Mouse (Mus musculus): ENCODE results near the gene Lmnb2.
A peak's percentile ranks its signal among the peaks of the same experiment; 100 is the strongest.

Lmnb2 gene

DNA sequence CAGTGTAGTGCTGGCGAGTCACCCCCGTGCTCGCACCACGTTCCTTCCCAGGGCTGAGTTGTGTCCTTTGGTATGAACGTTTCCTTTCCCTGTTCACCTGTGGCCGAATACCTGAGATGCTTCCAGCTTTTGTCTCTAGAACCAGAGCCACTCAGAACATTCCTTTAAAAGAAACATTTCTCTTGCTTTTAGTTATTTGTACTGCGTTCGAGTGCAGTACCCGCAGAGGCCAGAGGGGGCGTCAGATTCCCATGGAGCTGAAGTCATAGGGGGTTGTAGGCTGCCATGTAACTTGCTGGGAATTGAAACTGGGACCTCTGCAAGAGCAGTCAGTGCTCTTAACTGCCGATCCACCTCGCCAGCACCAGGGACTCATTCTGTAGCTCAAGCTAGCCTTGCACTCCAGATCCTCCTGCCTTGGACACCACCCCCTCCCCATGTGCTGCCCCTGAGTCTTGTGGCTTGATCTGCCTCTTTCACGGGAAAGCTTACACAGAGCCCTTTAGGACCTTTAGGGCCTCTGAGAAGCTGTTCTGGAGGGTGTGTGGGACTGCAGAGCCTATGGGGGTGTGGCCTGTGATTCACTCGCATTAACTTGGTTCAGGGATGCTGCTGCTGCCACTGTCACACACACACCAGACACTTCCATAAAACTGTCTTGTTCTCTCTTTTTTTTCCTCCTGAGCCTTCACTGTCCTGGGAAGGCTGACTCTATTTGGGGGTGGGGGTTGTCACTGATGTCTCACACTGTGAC is 28.8 kb upstream of the Lmnb2 start:
- no peak for DNase-seq

DNA sequence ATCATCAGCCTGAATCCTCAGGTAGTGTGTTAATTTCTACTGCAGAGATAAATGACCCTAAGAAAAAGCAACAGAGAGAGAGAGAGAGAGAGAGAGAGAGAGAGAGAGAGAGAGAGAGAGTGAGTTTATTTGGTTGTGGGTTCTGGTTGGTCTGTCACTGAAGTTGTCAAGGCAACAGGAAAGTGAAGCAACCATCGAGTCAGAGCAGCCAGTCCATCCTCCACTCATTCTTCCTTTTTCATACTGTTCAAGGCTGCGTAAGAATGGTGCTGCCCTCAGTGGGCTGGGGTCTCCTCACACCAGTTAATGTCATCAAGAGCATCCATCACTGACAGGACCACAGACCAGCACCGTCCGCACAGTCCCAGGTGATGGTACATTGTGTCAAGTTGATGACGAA is 26.2 kb upstream of the Lmnb2 start:
- DNase-seq, result no peak

DNA sequence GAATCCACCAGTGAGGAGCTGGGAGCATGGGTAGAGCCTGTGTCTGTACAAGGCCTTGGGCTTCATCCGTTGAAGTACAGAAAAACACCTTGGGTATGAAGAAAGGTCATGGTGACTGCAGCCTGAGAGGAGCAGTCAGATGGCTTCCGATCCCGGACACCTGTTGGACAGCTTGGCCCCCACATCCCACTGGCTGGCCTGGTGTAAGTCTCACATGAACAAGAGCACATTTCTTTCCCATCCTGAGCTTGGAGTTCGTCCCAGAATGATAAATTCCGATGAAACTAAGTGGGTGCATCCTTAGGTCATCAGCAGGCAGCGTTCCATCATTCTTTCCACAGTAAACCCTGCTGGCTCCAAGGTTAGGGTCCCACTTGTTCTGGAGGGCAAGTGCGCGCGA is 25.7 kb upstream of the Lmnb2 start:
- DNase-seq, result no peak

DNA sequence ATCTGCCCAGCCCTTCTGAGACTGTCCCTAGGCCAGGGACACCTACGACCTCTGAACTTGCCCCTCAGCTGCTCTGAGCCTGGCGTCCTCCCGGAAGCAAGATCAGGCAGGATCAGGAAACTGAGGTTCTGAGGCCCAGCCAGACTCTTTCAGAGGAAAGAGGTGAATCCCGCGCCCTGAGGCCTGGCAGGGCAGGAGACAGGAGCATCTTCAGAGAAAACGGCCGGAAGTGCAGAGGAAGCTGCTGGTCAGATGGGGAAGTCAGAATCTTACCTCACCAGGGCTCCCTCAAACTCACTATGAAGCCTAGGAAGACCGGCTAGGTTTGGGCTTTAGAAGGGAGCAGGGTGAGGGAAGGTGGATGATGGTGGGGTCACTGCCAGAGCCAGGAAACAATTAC is 24.9 kb upstream of the Lmnb2 start:
- no peak for DNase-seq

DNA sequence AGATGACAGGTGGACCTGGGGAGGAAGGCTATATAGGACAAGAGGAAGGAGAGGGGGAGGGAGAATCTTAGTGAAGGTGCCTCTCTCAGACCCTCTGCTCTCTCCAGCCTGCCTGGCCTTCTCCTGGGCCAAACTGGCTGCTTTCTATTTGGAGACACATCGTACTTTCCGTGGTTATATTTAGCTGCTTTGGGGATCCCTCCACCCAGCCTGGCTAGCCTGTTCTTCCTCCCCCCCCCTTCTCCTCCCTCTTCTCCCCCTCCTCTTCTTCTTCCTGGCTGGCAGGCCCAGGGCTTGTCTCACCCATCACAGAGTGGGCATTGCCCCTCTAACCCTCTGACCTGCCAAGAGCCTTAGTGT is 22.9 kb upstream of the Lmnb2 start:
- no peak for DNase-seq

DNA sequence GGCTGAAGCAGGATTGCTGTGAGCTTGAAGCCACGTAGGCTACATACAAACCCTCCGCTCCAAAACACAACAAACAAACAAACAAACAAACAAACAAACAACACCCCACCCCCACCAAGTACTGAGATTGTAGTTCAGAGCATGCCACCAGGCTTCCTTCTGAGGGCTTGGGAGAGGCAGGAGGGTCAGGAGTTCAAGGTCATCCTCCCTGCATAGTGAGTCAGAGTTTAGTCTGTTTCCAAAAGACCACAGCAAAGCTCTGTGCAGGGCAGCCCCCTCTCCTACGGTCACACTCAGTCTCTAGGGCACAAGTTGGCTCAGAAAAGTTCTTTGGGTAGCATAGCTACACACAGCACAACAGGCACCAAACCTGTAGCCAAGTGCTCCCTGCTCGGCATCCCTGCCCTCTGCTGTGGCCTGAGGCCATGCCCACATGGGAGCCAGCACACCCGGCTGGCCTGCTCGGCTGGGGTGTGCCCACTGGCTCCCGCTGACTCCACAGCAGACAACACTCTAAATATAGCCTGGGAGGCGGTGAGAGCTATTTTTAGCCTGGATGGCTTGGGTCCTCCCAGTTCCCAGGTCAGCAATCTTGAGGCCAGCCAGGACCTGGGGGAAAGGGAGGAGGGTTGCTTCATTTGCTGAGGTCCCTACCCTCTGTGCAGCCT is 22.4 kb upstream of the Lmnb2 start:
- no peak for DNase-seq

DNA sequence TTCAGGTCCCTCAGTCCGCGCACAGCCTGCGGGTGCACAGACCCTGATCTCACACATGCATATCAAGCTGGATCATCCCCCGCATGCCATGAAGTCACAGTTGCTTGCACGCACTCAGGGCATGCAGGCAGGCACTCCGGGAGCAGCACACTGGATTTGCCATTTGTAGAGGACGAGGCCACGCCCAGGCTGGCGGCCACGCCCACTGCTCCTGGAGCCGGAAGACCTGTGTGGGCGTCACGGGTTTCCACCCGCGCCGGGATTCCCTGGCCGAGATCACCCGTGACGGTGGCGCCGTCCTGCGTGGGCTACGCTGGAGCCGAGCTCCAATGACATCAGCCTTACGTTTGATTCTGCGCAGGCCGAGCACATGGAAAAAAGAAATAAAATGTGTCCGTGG is 21.6 kb upstream of the Lmnb2 start:
- peak; percentile 83 to 85 for DNase-seq

DNA sequence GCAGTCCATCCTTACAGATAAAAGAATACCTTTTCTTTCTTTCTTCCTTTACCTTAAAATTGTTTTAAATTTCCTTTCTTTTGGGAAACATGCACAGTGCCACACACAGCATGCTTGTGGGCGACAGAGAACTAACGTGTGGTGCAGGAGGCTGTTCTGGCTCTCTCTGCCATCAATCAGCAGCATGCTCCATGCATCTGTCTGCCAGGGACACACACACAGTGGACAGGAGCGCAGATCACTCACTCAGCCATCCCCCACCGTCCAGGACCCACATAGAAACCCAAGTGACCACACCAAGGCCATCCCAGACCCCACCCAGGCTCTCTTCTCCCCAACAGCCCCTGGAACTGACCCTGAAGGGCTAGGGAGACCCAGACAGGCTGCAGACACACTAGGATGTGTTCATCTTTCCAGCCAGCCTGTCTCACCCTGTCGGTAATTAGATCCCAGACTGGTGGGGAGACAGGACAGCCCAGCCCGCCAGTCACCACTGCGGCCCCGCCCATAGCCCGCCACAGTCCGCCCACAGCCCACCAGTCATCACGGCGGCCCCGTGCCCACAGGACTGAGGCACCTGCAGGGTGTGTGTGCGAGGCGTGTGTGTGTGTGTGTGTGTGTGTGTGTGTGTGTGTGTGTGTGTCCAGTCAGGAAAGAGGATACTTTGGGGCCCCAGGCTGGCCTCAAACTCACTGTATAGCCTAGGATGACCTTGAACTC is 20.9 kb upstream of the Lmnb2 start:
- DNase-seq, result peak; percentile 7 to 44

DNA sequence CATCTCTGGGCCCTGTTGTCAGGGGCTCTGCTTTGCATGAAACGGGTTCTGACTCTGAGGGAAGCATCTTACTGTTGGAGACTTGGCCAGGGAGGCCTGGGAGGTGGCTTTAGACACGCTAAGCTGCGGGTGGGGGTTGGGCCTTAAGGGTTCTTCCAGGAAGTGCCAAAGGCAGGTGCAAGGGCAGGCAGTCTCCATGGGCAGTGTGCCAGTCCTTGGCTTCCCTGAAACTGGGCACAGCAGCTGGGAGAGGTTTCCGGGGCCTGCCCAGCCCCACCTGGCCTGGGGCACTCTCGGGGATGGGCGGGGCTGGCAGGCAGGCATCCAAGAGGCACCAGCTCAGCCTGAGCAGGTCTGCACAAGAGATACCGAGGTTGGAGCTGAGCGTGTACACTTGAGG is 19.6 kb upstream of the Lmnb2 start:
- DNase-seq, result peak in 1 of 2 experiments; percentile 37

DNA sequence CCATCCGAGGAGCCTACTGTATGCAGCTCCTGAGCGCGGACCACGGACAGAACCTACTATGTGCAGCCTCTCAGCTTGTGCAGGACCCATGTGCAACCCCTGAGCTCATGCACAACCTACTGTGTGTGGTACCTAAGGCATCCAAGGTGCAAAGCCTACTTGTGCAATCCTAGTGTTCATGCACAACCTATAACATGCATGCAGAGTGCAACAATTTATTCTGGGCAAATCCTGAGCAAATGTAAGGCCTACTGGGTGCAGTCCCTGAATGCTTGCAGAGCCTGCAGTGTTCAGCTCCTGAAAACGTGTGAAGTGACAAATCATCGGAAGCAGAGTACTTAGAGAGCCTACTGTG is 18.7 kb upstream of the Lmnb2 start:
- DNase-seq, result no peak

DNA sequence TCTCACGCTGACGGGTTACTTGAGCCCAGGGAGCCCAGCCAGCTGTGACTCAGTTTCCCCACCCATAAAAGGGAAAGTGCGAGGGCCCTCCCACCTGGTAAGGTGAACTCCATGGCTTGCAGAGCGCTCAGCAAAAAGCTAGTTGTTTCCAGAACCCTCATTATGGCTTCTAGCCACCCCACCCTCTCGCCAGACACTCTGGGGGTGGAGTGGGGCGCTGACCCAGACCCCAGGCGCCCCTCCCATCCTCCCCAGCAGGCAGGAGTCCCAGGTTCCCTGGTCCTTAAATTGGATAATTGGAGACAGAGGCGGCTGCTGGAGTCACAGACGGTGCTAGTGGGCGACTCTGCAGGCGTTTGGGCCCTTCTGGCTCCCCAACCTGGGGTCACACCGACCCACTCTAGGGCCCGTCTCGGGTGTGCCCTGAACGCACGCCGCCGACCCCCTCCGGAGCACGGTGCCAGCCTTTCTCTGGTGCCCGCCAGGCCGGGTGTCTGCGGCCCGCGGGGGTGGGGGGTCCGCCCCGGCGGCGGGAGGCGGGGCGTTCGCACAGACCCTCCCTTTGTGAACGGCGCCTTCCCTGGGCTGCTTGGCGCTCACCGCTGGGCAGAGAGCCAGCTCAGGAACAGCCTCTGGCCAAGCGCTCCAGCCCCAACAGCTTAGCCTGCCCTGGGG is 18.2 kb upstream of the Lmnb2 start:
- DNase-seq, result no peak

DNA sequence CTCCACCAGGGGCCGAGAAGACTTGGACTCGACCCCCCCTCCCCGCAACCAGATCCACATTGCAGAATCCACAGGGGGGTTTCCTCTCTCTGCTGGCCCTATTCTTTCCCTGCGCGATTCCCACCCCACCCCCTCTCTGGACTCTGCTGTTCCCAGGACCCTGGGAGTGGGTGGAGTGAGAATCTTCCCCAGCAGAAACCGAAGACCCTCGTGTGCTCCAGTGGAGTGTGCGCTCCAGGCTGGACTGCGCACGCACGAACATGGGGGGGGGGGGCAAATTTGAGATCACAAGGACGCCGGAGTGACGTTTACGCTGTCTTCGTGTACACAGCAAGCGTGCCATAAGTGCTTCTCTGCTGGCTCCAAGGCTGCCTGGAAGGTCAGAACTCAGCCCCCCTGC is 17.7 kb upstream of the Lmnb2 start:
- DNase-seq, result no peak

DNA sequence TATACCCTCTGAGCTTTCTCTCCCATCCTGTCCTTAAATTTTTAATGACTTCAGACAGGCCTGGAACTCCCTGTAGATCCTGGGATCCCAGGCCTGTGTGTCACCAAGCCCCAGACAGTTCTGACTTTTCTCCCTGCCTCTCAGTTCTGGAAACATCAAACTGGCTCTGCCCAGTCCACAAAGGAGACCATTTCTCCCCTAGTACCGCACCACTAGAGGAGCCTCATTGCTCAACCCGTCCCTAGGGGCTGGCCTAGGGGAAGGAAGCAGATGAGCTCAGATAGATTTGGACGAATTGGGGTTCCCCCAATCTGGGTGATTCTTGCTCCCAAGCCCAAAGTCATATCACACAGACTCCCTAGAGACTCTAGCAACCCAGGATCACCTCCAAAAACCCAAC is 17.2 kb upstream of the Lmnb2 start:
- no peak for DNase-seq

DNA sequence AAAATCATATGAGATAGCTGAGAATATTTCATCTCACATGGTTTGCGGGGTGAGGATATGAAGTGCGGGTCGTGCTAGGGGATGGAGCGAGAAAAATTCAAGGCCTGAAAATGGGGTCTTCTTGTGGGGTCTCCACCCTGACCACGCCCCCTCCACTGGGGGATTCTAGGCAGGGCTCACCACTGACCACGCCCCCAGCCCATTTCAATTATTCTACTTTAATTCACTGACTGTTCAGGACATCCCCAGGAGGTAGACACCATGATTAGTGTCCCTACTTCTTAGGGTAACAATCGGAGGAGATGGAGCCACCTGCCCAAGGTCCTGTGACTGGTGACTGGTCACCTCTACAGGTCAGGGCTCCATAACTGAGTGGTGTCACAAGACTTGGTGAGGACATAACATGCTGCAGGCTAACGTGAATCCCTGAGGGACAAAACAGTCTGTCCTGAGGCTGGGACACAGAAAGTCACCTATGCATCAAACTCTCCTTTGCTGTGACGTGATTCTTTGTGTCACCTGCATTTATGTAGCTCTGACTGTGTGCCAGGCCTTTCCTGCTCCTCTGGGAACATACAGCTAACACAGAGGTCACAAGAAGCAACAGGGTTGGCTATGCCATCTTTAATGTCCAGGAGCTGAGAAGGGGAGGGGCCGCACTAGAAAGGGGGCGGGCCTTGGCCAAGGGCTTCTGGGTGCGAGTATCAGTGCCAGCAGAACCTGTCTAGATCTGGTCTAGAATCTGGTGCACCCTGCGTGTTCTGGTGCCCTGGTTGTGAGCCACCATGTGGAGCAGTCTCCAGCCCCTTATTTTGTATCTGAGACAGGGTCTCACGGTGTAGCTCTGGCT is 16.3 kb upstream of the Lmnb2 start:
- no peak for DNase-seq

DNA sequence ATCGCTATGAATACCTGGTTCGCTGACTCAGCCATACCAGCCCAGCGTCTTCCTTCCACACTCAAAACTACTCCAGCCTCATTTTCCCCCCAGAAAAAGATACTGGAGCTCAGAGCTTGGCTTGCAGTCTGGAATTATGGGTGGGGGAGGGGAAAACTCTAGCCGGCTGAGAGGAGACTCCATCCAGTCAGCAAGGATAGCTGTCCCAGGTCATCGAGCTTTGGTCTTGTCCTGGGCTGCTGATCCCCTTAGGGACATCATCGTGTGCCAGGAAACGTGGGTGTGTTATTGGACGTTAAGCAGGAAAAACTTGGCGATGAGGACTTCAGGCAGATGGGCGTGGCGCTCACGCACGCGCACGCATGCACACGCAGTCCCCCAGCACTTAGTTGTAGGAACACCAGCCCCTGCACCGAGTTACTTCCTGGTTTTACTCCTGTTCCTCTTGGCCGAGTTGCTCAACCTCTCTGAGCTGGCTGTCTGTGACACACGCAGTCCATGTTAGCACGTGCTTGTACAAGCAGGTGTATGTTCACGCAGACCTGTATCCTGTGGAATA is 15.5 kb upstream of the Lmnb2 start:
- DNase-seq, result peak in 1 of 2 experiments; percentile 33

DNA sequence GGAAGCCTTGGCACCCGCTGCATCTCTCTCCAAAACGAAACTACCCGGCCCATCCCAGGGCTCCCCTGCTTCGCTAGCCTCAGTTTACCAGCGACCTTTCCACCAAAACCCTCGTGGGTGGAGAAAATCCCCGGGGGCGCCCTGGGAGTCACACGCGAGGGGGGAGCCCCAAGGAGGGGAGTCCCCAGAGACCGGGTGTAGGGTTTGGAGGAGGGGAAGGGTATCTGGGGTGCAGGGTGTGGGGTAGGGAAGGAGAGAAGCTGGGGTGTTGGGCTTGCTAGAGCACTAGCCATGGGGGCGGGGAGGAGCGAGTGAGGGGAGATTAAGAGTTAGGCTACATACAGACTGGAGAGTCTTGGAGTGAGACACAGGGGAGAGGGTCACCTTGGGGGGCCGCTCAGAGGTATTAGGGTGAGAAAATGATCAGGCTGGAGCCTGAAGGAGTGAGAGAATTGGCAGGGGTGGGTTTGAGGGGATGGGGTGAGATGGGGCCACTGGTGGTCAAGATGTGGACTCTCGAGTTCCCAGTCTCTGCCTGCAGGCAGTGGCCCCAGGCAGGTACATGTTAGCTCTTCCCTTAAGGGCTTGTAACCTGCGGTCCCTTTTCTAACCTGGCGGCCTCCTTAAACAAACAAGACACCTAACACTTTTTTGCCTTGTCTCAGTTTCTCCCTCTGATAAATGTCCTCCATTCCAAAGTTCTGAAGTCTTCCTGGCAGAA is 14.8 kb upstream of the Lmnb2 start:
- peak in 1 of 2 experiments; percentile 35 for DNase-seq

DNA sequence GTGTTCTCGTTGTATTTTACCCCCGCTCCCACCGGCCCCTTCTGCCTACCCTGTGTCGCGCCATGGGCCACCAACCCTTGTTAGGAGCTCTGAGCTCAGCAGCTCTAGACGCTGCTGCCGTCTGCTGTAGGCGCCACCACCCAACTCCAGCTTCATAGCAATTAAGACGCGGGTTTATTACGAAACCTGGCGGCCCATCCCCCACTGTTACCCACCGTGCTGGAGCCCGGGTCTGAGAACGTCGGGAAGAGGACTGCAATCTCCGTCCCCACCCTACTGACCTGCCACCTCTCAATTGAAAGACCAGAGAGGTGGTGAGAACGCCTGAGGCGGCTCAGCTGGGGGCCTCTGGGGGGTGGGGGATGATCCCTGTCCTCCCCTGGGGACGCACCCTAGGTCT is 14.2 kb upstream of the Lmnb2 start:
- no peak for DNase-seq

DNA sequence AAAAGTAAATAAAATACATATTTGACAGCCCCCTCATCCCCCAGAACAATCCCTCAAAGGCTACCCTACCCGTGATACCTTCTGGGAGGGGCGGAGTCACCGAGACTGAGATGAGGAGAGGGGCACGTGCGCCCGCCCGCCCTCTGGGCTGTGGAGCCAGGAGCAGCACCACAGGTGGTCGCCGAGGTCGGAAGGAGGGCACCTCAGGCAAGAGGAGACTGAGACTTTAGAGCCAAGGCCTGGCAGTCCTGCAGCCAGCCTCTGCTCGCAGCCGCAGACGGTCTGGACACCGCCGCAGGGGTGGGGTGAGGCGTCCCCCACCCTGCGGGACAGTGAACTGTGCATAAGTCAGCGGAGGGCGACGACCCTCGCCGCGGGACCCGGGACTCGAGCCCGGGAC is 13.7 kb upstream of the Lmnb2 start:
- peak; percentile 31 to 64 for DNase-seq

DNA sequence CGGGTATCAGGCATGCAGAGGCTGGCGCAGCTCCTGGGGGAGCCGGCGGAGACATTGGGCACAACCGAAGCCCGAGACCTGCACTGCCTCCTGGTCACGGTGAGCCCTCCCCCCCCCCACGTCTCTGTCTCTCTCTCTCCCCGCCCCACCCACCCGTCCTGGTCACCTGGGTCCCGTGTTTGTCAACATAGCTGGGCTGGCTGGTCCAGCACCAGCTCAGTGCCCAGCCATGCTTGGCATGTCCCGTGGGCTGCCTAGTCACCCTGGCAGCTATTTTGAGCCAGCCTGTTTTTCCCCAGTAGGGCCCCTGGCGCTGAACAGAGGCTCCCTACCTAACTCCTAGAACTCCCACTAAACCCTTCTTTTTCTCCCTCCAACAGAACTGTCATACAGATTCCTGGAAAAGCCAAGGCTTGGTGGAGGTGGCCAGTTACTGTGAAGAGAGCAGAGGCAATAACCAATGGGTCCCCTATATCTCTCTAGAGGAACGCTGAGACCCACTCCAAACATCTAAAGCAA is 13.2 kb upstream of the Lmnb2 start:
- no peak for DNase-seq

DNA sequence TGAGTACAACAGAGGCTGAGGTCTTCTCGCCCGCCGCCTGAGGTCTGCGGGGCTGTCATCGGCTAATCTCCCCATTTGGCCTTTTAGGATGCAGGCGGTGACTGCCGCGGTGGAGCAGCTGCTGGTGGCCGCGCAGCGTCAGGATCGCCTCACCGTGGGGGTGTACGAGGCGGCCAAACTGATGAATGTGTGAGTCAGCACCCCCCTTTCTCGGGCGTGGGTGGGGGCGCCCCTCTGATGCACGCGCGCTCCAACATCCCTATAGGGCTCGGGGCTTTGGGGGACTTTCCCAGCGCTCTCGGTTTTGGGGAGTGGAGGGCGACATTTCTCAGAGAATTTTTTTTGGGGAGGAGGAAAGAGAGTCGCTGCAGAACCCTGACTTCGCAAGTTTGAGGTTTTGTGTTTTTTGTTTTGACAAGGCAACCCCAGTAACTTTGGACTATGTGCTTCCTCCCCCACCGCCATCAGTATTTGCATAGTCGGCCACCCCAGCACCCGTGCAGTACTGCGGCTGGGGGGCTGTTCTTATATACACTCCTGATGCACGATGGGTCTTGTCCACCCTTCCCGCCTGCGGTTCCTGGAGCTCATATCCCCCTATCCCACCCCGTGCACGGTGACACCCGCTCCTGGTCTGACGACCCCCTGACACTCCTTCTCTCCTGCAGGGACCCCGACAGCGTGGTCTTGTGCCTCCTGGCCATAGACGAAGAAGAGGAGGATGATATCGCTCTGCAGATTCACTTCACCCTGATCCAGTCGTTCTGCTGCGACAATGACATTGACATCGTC is 12.5 kb upstream of the Lmnb2 start:
- DNase-seq, result peak; percentile 50 to 70

Data from thymus, postnatal 36 days (tissue).